Mouse (Mus musculus) hindbrain, embryonic 15.5 days (tissue): Measurements from ENCODE around the gene Spo11. TPM values are rescaled to one million over a fixed set of nuclear protein-coding genes. Genes with fewer than 3 reads are reported as not detected.

ENCODE experiments used
- ATAC-seq: fragments of 200-750 bp; cut with Nextera tagmentation; 2 replicates; pipeline ENCODE4 v1.8.0; 2017; ENCODE audit warnings: low read depth, moderate number of reproducible peaks, moderate TSS enrichment; ENCODE audit not compliant: low FRiP score
- H3K27ac ChIP-seq: fragments of 300-500 bp; sonication (generic); replicated peaks from 2 replicates; pipeline ENCODE4 v1.5.1; 2015; ENCODE audit warnings: mild to moderate bottlenecking, inconsistent platforms
- H3K27me3 ChIP-seq: fragments of 300-500 bp; sonication (generic); 2 replicates; pipeline ENCODE4 v1.6.1; 2015; ENCODE audit warnings: control low read depth, inconsistent platforms
- H3K36me3 ChIP-seq: fragments of 300-500 bp; sonication (generic); 2 replicates; pipeline ENCODE4 v1.6.1; 2015; ENCODE audit warnings: control low read depth, inconsistent platforms
- H3K4me1 ChIP-seq: fragments of 300-500 bp; sonication (generic); replicated peaks from 2 replicates; pipeline ENCODE4 v1.6.1; 2015; ENCODE audit warnings: control low read depth, inconsistent platforms
- H3K4me2 ChIP-seq: fragments of 300-500 bp; sonication (generic); 2 replicates; pipeline ENCODE4 v1.6.1; 2015; ENCODE audit warnings: moderate library complexity, mild to moderate bottlenecking, inconsistent platforms
- H3K4me3 ChIP-seq: fragments of 300-500 bp; sonication (generic); 2 replicates; pipeline ENCODE4 v1.5.1; 2015; ENCODE audit warnings: mild to moderate bottlenecking, inconsistent platforms
- H3K9ac ChIP-seq: fragments of 300-500 bp; sonication (generic); 2 replicates; pipeline ENCODE4 v1.6.1; 2015; ENCODE audit warnings: inconsistent platforms
- H3K9me3 ChIP-seq: fragments of 300-500 bp; sonication (generic); 2 replicates; pipeline ENCODE4 v1.6.1; 2016; ENCODE audit warnings: control low read depth, inconsistent platforms
- WGBS: fragments of 180-500 bp; shearing (Covaris S2); methylation state at CpG from one replicate; pipeline ENCODE4 v1.1.7; 2015; 5-methylcytosine and 5-hydroxymethylcytosine counted together
- polyA plus RNA-seq: library from polyadenylated mRNA; unstranded; fragments of >200 nt; fragmentation: Nextera tagmentation; extraction: Ambion mirVana; gene quantifications from 2 replicates; pipeline ENCODE4 v1.2.1, GENCODE M21; 2015

Gene Spo11
- polyA plus RNA-seq, 1 experiment from 2014 or later: 0.96 TPM

DNA sequence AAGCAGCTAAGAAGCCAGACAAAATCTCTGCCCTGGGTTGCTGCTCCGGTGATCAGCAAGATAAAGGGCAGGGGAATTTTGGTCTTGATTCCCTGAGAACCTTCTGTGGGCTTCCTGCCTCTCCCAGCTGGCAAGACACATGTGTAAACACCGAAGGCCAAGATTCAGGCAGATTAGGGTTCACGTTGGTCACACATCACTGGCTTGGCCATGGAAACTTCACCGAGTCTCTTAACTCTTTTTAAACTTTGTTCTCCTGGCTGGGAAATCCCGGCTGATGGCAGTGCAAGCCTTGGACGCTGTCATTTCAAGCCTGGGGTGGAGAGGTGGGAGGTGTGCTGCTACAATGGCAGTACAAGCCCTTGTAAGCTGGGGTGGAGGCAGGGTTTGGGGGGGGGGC lies 16.3 kb upstream of the Spo11 start:
- no peak overlapping the region for H3K27ac ChIP-seq
- ATAC-seq: no peak
- H3K36me3 ChIP-seq: no peaks in the 10 kb centered on the region
- H3K4me3 ChIP-seq: no peak overlapping the region
- no peak overlapping the region for H3K9ac ChIP-seq
- H3K27me3 ChIP-seq: no peaks in the 10 kb centered on the region
- H3K9me3 ChIP-seq: no peaks in the 10 kb centered on the region
- H3K4me2 ChIP-seq: no peak overlapping the region
- WGBS: 45% methylated on average over 6 of the region's 6 CpGs
- H3K4me1 ChIP-seq: 0 out of 2 replicates have a peak, but pooled peaks cover 6% of the 10 kb centered on the region

DNA sequence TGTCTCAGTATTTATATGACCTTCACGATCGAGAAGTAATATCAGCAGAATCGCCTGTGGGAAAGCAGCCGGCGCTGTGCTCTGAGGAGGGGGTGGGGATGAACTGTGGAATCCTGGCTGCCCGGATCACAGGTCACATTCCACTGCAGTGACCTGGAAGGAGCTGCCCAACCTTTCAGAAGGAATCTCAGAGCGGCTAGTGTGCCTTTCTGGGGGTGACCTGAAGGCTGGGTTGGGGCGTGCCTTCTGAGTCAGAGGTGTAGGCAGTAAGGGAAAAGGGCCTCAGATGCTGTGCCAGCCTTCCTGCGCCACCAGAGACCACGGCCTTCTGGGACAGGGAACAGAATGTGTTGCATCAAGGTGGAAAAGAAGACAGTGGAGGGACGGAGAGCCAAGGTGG lies 12.3 kb upstream of the Spo11 start:
- Histone ChIP-seq H3K27ac (no peak overlapping the region), H3K9ac (no peak overlapping the region), H3K27me3 (no peaks in the 10 kb centered on the region), H3K4me3 (no peak overlapping the region), H3K9me3 (no peaks in the 10 kb centered on the region), H3K4me2 (no peak overlapping the region), H3K36me3 (no peaks in the 10 kb centered on the region), H3K4me1 (no peaks in the 10 kb centered on the region)
- whole genome bisulfite sequencing: 56% methylated on average over 11 of the region's 11 CpGs
- ATAC-seq: no peak

DNA sequence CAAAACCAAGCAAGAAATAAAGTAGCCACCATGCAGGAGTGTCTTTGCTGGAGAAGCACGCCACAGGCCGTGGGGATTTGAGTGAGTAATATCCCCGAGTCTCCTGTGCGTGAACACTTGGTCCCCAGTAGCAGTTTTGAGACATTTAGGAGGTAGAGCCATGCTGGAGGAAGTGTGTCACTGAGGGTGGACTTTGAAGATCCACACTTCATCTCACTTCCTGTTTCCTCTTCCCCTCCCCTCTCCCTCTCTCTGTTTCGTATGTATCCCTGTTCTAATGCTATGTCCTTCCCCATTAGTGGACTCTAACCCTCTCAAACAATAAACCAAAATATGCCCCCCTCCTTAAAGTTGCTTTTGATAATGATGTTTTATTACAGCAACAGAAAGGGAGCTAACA lies 11.0 kb upstream of the Spo11 start:
- Histone ChIP-seq H3K27ac (no peak overlapping the region), H3K9ac (no peak overlapping the region), H3K4me3 (no peak overlapping the region), H3K36me3 (no peaks in the 10 kb centered on the region), H3K27me3 (no peaks in the 10 kb centered on the region), H3K4me1 (no peaks in the 10 kb centered on the region), H3K9me3 (no peaks in the 10 kb centered on the region), H3K4me2 (no peak overlapping the region)
- no peak for ATAC-seq
- WGBS: 89% methylated on average over 5 of the region's 5 CpGs

DNA sequence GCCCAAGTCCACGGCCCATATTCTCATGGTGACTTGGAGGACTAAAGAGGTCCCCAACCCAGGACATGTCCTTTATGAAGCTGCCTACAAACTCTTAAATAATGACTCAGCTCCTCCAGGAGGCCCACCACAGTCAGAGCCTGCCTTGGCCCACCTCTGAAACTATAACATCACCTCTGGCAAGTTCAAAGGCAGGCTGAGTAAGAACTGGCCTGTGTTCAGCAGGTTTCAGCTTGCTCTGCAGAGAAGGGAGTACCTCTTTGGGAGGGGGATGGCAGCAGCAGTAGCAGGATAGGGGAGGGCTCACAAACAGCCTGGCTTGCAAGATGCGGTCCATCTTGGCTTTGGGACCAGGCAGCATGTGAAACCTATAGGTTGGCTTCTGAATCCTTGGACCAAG lies 5.6 kb upstream of the Spo11 start:
- Histone ChIP-seq H3K36me3 (no peaks in the 10 kb centered on the region), H3K27me3 (no peaks in the 10 kb centered on the region), H3K4me3 (no peak overlapping the region), H3K4me2 (no peak overlapping the region), H3K9ac (no peak overlapping the region), H3K4me1 (peaks cover 10% of the 10 kb centered on the region; the same call in 1 of the 2 replicates), H3K9me3 (no peaks in the 10 kb centered on the region), H3K27ac (no peak overlapping the region)
- no peak for ATAC-seq
- 92% methylated on average over 2 of the region's 2 CpGs for WGBS

DNA sequence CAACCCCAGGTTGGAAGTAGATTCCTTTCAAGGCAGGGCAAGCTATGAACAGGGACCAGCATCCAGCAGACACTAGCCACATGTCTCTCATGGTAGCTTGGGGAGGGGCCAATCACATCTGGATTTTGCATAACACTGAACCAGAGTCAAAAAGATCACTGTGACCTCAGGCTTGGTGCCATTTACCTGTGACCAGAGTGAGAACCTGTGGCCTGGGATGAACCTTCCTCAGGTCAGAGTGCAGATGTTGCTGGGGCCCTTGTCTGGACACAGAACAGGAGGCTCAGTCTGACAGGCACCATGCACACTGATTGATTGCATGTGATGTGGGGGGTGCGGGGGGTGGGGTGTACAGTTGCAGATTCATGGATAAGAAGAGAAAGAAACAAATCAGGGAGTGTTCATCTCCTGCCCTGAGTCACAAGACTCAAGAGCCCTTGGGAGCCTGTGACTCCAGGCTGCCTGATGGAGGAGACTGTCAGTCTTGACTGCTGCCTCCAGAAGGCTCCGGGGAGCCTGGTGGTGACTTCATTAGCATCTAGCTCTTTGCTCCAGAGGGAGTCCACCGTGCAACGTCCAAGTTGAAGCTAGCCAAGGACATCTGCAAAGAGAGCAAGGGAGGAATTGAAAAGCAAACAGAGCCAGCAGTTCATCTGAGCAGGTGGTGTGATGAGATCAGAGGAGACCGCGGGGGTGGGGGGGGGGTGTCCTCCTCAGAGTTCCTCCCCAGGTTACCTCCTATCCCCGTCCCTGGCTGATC lies 3.5 kb upstream of the Spo11 start:
- ATAC-seq: no peak
- H3K4me2 ChIP-seq: no peak overlapping the region
- 22% methylated on average over 7 of the region's 7 CpGs for WGBS
- no peak overlapping the region for H3K9ac ChIP-seq
- H3K4me1 ChIP-seq: peaks cover 24% of the 10 kb centered on the region
- H3K9me3 ChIP-seq: no peaks in the 10 kb centered on the region
- no peaks in the 10 kb centered on the region for H3K27me3 ChIP-seq
- H3K27ac ChIP-seq: no peak overlapping the region
- H3K4me3 ChIP-seq: no peak overlapping the region
- H3K36me3 ChIP-seq: no peaks in the 10 kb centered on the region

DNA sequence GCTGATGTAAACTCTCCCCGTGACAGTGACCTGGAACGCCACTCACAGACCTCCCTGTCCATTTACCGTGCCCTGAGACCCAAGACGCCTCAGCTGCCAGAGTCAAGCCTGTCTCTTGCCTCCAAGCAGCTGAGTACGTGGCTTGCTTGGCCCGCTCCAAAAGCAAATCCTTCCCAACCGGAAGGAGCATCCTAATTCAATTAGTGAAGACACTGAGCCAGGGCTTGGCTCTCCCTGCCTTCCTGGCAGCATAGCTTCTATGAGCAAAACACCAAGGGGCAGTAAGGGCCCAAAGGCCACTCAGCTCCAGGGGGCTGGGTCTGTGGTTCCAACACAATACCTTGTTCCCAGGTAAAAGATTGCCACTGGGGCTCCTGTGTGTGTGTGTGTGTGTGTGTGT lies 2.8 kb upstream of the Spo11 start:
- Histone ChIP-seq H3K27me3 (no peaks in the 10 kb centered on the region), H3K36me3 (no peaks in the 10 kb centered on the region), H3K9ac (no peak overlapping the region), H3K4me3 (no peak overlapping the region), H3K4me1 (peaks cover 24% of the 10 kb centered on the region), H3K9me3 (no peaks in the 10 kb centered on the region), H3K4me2 (no peak overlapping the region), H3K27ac (no peak overlapping the region)
- 46% methylated on average over 7 of the region's 7 CpGs for WGBS
- ATAC-seq: no peak

DNA sequence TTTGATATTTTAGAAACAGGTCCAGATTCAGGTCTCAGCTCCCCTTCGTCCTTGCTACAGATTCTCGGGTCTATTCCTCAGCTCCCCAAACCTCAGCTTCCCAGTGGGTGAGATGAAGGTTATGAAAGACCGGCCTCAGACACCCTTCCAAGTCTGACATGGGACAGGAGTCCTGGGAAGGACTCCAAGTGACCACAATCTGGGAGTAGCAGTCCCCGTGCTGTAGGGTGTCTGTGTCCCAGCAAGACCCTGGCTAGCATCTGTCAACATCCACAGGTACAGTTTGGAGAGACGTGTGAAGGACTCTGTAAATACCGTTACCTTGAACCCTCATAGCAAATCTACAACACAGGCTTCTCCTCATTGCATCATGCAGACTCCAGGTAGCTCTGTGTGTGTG lies 2.3 kb upstream of the Spo11 start:
- Histone ChIP-seq H3K4me1 (peaks cover 24% of the 10 kb centered on the region), H3K27me3 (no peaks in the 10 kb centered on the region), H3K4me3 (no peak overlapping the region), H3K36me3 (no peaks in the 10 kb centered on the region), H3K9me3 (no peaks in the 10 kb centered on the region), H3K27ac (no peak overlapping the region), H3K9ac (no peak overlapping the region), H3K4me2 (no peak overlapping the region)
- WGBS: 84% methylated on average over 5 of the region's 6 CpGs
- ATAC-seq: no peak

DNA sequence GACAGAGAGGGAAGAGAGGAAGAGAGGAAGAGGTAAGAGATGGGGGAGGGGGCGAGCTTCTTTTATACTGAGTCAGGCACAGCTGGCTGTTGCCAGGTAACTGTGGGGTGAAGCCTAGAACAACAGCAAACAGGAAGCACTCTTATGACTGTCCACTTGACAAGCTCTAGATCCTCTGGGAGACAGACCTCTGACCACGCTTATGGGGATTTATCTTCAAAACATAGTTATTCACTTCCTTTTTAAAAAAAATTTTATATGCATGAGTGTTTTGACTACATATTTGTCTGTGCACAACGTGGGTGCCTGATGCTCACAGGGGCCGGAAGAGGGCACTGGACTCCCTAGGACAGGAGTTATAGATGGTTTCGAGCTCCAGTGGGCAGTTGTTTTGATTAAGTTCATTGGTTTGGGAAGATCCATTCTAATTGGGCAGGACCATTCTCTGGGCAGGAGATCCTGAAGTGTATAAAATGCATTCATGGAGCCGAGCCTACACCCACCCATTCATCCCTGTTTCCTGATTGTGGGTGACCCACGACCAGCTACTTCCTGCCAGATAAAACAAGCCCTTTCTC lies 750 bp upstream of the Spo11 start:
- WGBS: 28% methylated on average over 7 of the region's 7 CpGs
- Histone ChIP-seq H3K27me3 (no peaks in the 10 kb centered on the region), H3K4me1 (peaks cover 24% of the 10 kb centered on the region), H3K36me3 (no peaks in the 10 kb centered on the region), H3K9me3 (no peaks in the 10 kb centered on the region), H3K4me3 (no peak overlapping the region), H3K9ac (no peak overlapping the region), H3K4me2 (peak overlapping the region; percentile 19), H3K27ac (no peak overlapping the region; the same call in 1 of the 2 replicates)
- no peak for ATAC-seq

DNA sequence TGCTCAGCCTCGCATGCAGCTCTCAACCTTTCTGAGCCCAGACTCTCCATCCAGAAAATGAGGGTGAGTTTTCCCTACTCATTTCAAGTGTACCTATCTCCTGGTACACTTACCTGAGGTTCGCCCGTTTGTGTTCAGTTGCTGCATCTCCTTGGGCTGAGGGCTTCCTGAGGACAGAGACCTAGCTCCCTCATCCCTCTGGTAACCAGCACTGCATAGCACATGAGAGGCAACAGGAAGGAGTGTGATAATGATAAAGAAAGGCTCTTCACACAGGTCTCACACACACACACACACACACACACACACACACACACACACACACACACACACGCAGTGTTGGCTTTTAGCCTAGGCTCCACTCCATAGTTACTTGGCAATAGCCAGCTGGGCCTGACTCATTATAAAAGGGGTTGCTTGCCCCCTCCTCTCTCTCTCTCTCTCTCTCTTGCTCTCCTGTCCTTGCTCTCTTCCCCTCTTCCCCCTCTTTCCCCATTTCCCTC lies 682 bp downstream of the Spo11 start:
- peaks cover 24% of the 10 kb centered on the region for H3K4me1 ChIP-seq
- no peak overlapping the region for H3K27ac ChIP-seq
- no peak overlapping the region for H3K4me2 ChIP-seq
- ATAC-seq: 0 out of 2 replicates have a peak, but pooled peaks have one; percentile 39
- H3K27me3 ChIP-seq: no peaks in the 10 kb centered on the region
- no peaks in the 10 kb centered on the region for H3K36me3 ChIP-seq
- H3K9ac ChIP-seq: no peak overlapping the region
- H3K9me3 ChIP-seq: no peaks in the 10 kb centered on the region
- H3K4me3 ChIP-seq: no peak overlapping the region
- 57% methylated on average over 4 of the region's 4 CpGs for WGBS

DNA sequence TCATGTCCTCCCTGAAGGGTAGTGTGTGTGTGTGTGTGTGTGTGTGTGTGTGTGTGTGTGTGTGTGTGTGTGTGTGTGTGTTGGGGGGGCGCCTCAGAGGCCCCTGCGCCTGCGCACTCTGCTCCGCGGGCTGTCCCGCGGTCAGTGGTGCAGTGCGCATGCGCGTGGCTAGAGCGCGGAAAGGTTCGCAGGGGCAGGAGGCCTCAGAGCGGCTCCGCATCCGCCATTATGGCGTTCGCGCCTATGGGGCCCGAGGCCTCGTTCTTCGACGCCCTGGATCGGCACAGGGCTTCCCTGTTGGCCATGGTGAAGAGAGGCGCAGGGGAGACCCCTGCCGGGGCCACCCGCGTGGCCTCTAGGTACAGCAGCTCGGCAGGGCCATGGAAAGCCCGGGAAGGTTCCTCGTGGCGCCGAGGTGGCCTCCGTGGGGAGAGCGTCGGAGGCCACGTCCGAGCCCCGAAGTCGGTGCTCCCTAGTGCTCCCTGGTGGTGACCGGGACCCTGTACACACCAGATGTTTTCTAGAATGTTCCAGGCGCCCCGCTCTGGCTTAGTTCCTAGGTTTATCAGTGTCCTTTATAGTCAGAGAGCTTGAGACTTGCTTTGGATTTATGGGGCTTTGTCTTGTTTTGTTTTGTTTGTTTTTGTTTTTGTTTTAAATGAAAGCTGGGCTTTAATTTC lies 2.3 kb downstream of the Spo11 start:
- H3K4me3 ChIP-seq: no peak overlapping the region
- no peak overlapping the region for H3K27ac ChIP-seq
- ATAC-seq: no peak
- H3K9me3 ChIP-seq: no peaks in the 10 kb centered on the region
- no peaks in the 10 kb centered on the region for H3K36me3 ChIP-seq
- no peak overlapping the region for H3K4me2 ChIP-seq
- no peaks in the 10 kb centered on the region for H3K27me3 ChIP-seq
- peaks cover 17% of the 10 kb centered on the region for H3K4me1 ChIP-seq
- H3K9ac ChIP-seq: no peak overlapping the region
- WGBS: 94% methylated on average over 43 of the region's 43 CpGs

DNA sequence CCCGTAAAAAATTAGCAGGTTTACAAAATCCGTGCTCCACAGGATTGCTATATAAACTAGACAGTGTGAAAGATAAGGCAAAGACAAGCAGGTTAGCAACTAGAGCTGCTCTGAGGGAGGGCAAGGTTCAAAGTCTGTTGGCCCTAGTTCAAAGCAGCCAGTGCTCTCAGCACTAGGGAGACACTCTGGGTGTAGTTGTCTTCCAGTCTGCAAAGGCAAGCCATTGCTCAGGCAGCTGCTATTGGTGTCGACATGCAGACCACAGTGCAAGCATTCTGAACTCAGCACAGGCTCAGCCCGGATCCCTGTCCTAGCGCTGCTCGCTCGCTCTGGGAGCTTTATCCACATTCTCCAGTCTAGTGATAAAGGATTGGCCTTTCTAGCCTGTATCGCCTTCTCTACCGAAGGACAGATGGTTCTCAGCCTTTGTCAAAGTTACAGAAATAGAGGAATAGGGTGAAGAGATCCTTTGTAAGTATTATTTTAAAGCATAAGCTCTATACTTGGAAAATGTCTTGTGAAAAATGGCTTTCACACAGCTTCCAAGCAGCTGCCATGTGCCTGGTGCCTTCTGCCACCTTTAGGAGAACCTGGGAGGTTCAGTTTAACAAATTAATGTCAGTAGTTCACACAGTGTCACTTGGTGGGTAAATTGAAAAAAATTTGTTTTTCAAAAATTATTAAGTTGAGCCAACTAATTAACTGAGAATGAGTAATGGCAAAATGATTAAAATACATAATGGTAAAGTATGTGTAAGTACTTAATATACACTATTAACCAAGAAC lies 5.5 kb downstream of the Spo11 start:
- WGBS: 72% methylated on average over 9 of the region's 9 CpGs
- ATAC-seq: no peak

DNA sequence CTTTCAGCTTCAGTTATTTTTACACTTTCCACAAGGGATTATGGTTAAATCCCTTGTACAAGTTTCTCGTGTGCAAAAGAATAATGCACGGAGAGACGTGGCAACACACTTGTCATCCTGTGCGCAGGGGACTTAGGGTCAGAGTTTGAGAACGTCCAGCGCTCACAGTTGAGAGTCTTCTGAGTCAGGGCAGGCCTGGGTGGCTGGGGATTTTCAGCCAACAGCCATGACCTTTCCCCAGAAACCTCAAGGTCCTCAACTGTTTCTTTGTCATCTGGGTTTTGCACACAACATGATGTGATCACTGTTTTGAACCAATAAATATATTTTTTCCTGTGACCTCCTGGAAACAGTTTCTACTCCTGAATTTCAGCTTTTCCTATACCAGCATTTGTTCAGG lies 12.7 kb downstream of the Spo11 start:
- Histone ChIP-seq H3K27ac (no peak overlapping the region), H3K36me3 (no peaks in the 10 kb centered on the region), H3K27me3 (no peaks in the 10 kb centered on the region), H3K4me2 (no peak overlapping the region), H3K9me3 (no peaks in the 10 kb centered on the region), H3K9ac (no peak overlapping the region), H3K4me1 (no peaks in the 10 kb centered on the region), H3K4me3 (no peak overlapping the region)
- WGBS: 89% methylated on average over 6 of the region's 6 CpGs
- ATAC-seq: no peak

More for the DNA sequence above, 5.5 kb downstream of the Spo11 start:
- Histone ChIP-seq H3K4me2 (no peak overlapping the region), H3K4me1 (peaks cover 4% of the 10 kb centered on the region; the same call in 1 of the 2 replicates), H3K9ac (no peak overlapping the region), H3K27me3 (no peaks in the 10 kb centered on the region), H3K36me3 (no peaks in the 10 kb centered on the region), H3K27ac (no peak overlapping the region), H3K4me3 (no peak overlapping the region), H3K9me3 (no peaks in the 10 kb centered on the region)
